Mouse (Mus musculus) central nervous system, embryonic 18 days (tissue): Measurements from ENCODE around the gene Ceacam9. TPM values are rescaled to one million over a fixed set of nuclear protein-coding genes. Genes with fewer than 3 reads are reported as not detected.

Experiments
- polyA plus RNA-seq: library from polyadenylated mRNA; depleted of rRNA; stranded (reverse); fragments of >200 nt; gene quantifications from 2 replicates; pipeline ENCODE4 v1.2.3, GENCODE M21; 2012; rRNA removed

Ceacam9 gene
- polyA plus RNA-seq: not detected in 2 replicates

DNA sequence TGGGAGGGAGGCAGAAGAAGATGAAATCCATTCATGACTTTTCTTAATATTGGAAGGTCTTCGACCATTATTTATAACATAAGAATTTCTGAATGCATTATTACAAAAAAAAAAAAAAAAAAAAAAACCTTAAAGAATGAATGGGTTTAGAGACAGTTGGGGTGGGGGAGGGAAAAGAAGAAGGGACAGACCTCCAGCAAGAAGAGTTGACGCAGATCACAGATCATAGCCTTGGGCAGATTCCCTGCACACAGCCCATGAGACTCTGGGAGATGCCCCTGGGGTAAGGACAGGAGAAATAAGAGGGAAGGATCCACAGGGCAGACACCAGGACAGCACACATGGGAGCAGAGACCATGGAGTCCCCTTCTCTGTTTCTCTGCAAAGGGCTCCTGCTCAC, at the start of gene Ceacam9:
Gene Ceacam9, plus strand, starts transcription at position 301 of the 400 bp plus-strand sequence.

DNA sequence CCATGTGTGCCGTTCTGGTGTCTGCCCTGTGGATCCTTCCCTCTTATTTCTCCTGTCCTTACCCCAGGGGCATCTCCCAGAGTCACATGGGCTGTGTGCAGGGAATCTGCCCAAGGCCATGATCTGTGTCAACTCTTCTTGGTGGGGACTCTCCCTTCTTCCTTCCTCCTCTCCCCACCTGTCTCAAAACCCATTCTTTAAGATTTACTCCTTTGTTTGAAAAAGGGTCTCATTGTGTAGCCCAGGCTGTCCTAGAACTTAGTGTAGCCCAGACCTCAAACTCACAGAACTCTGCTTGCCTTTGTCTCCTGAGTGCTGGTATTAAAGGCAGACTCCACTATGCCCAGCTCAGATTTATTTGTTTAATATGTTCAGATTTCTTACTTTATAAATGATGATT, 46.1 kb upstream of the Ceacam9 start, which contains the start of gene Ceacam15:
Gene Ceacam15, minus strand, starts transcription at position 101 of the 400 bp plus-strand sequence.

GRCm38 (mm10) chr7:16738073-16738696, 16.5 kb downstream of the Ceacam9 start, which contains the start of gene Ap2s1:
Gene Ap2s1 (plus strand): TSS chr7:16738410.

Other genes with a start within 250 kb of the Ceacam9 start
- gene Npas1, start 244.2 kb upstream of the Ceacam9 start, polyA plus RNA-seq: 12.0 and 16.5 TPM in 2 replicates
- gene Arhgap35, start 106.9 kb upstream of the Ceacam9 start, polyA plus RNA-seq: 53.8 and 55.0 TPM in 2 replicates
- 0.05 TPM in 1 of 2 replicates, not detected in the other for gene Ceacam15, start 46.2 kb upstream of the Ceacam9 start, polyA plus RNA-seq
- gene Ap2s1, start 16.5 kb downstream of the Ceacam9 start, polyA plus RNA-seq: 560 and 561 TPM in 2 replicates
- 19.9 and 23.2 TPM in 2 replicates for gene Slc1a5, start 59.4 kb downstream of the Ceacam9 start, polyA plus RNA-seq
- gene Strn4, start 94.0 kb downstream of the Ceacam9 start, polyA plus RNA-seq: 243 and 267 TPM in 2 replicates
- gene Fkrp, start 94.8 kb downstream of the Ceacam9 start, polyA plus RNA-seq: 30.1 and 31.4 TPM in 2 replicates
- gene Prkd2, start 121.0 kb downstream of the Ceacam9 start, polyA plus RNA-seq: 7.7 and 8.6 TPM in 2 replicates
- 46.8 and 50.0 TPM in 2 replicates for gene Dact3, start 153.4 kb downstream of the Ceacam9 start, polyA plus RNA-seq
- gene Gng8, start 169.9 kb downstream of the Ceacam9 start, polyA plus RNA-seq: 4.8 and 7.7 TPM in 2 replicates
- gene Ptgir, start 184.6 kb downstream of the Ceacam9 start, polyA plus RNA-seq: 0.21 and 0.51 TPM in 2 replicates
- gene Calm3, start 202.2 kb downstream of the Ceacam9 start, polyA plus RNA-seq: 941 and 979 TPM in 2 replicates
- 62.5 and 66.8 TPM in 2 replicates for gene Pnmal2, start 222.8 kb downstream of the Ceacam9 start, polyA plus RNA-seq
- 42.9 and 46.0 TPM in 2 replicates for gene Pnmal1, start 237.8 kb downstream of the Ceacam9 start, polyA plus RNA-seq